In the genomic region with DNA sequence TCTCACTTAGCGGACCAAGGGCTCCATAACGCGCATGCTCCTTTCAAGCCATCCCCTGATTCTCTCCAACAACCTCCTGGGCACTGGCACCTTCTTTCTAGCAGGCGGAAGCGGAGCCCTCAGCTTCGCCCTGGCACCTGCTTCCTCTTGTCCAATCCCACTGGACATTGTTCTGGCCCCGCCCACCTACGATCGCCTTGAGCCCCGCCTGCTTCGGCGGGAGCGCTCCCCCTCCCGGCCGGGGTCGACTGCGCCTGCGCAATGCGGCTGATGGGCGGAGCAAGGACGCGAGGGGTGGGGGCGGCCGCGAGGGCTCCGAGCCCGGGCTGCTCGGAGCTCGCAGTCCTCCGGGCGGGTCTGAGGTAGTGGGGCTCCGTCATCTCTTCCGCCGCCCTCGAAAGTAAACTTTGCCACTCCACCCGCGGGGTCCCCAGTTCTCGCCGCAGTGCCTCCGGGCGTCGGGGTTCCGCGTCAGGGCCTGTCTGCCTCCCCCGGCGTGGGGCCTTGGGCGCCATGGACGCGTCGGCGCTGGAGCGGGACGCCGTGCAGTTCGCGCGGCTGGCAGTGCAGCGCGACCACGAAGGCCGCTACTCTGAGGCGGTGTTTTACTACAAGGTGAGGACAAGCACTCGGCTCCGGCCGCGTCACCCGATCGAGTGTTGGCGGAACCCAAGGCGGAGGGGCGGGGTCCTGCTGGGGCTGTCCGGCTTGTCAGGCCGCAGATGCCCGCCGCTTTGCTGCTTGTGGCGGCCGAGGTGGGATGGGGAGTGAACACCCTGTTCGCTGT, we compare ENCODE assay signal across 8 mouse cellular contexts. TPM values are rescaled to one million over a fixed set of nuclear protein-coding genes. Genes with fewer than 3 reads are reported as not detected.
DNase-seq lines count a peak whose midpoint lies in the region; ATAC-seq lines count a peak whose summit lies in the region.

A gene (plus strand): TSS at position 270 of the 787 bp plus-strand sequence.

- peak; percentile 98 for DNase-seq in NIH3T3 (ENCODE audit: low read depth)
- peak; percentile 100 for DNase-seq in cerebellum, postnatal 10 days
- DNase-seq in frontal cortex, postnatal 10 days (ENCODE audit: low spot score in 2 of 2): peak; percentile 94 to 97
- DNase-seq in layer of hippocampus, postnatal 14 days (ENCODE audit: low spot score in 2 of 2): peak; percentile 97 to 98
- DNase-seq in lung, postnatal 14 days: peak; percentile 100
- peak; percentile 98 for DNase-seq in retina, adult 2 months (ENCODE audit: low read depth, low spot score)
- peak; percentile 96 to 99 for DNase-seq in thymus, postnatal 36 days

- peak within 1 kb of the TSS; percentile 80 for H3K4me3 ChIP-seq in hindbrain, embryonic 12.5 days

- no peaks in the 10 kb centered on the region for H3K9me3 ChIP-seq in hindbrain, embryonic 12.5 days (replicated peaks)

- H3K36me3 ChIP-seq in hindbrain, embryonic 12.5 days: peaks cover 4% of the 10 kb centered on the region; the same call in 1 of the 2 replicates

- H3K4me2 ChIP-seq in hindbrain, embryonic 12.5 days (replicated peaks): peak within 1 kb of the TSS; percentile 61

- ATAC-seq in hindbrain, embryonic 12.5 days (ENCODE audit: low FRiP score): peak; percentile 99

- under 1% methylated on average over 78 of the region's 78 CpGs for WGBS in hindbrain, embryonic 12.5 days

- H3K27ac ChIP-seq in hindbrain, embryonic 12.5 days: peak within 1 kb of the TSS; percentile 92

- H3K27me3 ChIP-seq in hindbrain, embryonic 12.5 days: no peaks in the 10 kb centered on the region

- peak within 1 kb of the TSS; percentile 78 for H3K9ac ChIP-seq in hindbrain, embryonic 12.5 days

- H3K4me1 ChIP-seq in hindbrain, embryonic 12.5 days: peaks cover 15% of the 10 kb centered on the region

RNA-seq across cellular contexts. Expression of the gene that starts here (rescaled TPM):
- polyA plus RNA-seq in hindbrain, embryonic 12.5 days (2016; fragmentation: Nextera tagmentation; extraction: Ambion mirVana): 53.1 and 61.7 TPM in 2 replicates
- 10 to 100 TPM; 36.6 to 41.0 TPM for total RNA-seq in layer of hippocampus, postnatal 14 days (2021)

Comparison
In these comparisons a context has a peak if more than half of its experiments do, and no peak if none do; other contexts are left out.
1. Peak in every context shown above with its lines: DNase-seq, ATAC-seq, H3K4me3 ChIP-seq and H3K27ac ChIP-seq.